Mouse (Mus musculus) WW6 (cell line): ENCODE data around the gene Rad18.
A peak's percentile ranks its signal among the peaks of the same experiment; 100 is the strongest.
"Not testable (repeated sequence)": the region's sequence is repeated elsewhere in the genome, so short reads cannot be mapped to it uniquely, and the experiment has no call there.

Experiments
- DNase-seq: peaks from one replicate; pipeline ENCODE4 v3.0.0-alpha.2; 2013; ENCODE audit warnings: low read depth, low spot score

Rad18 gene

GRCm38 (mm10) chr6:112696056-112696950 is at the start of gene Rad18:
Gene Rad18 (minus strand): TSS chr6:112696686.
- DNase-seq, result peak; percentile 90

GRCm38 (mm10) chr6:112742297-112742696 is 45.8 kb upstream of the Rad18 start:
- DNase-seq, result no peak

- no peak for DNase-seq
Measured at GRCm38 (mm10) chr6:112741766-112742165, 45.3 kb upstream of the Rad18 start.

- DNase-seq, result no peak
Measured at GRCm38 (mm10) chr6:112739635-112740034, 43.1 kb upstream of the Rad18 start.

GRCm38 (mm10) chr6:112738924-112739323 is 42.4 kb upstream of the Rad18 start:
- DNase-seq, result no peak

GRCm38 (mm10) chr6:112736471-112736870 is 40.0 kb upstream of the Rad18 start:
- DNase-seq, result no peak

GRCm38 (mm10) chr6:112735054-112735453 is 38.6 kb upstream of the Rad18 start:
- no peak for DNase-seq

GRCm38 (mm10) chr6:112733942-112734341 is 37.5 kb upstream of the Rad18 start:
- no peak for DNase-seq

GRCm38 (mm10) chr6:112732434-112732833 is 35.9 kb upstream of the Rad18 start:
- no peak for DNase-seq

- no peak for DNase-seq
Measured at GRCm38 (mm10) chr6:112731386-112731785, 34.9 kb upstream of the Rad18 start.

GRCm38 (mm10) chr6:112728760-112729422 is 32.4 kb upstream of the Rad18 start:
- peak; percentile 50 for DNase-seq

- DNase-seq, result no peak
Measured at GRCm38 (mm10) chr6:112725468-112725867, 29.0 kb upstream of the Rad18 start.

GRCm38 (mm10) chr6:112720409-112721080 is 24.1 kb upstream of the Rad18 start:
- DNase-seq, result no peak

- no peak for DNase-seq
Measured at GRCm38 (mm10) chr6:112719983-112720382, 23.5 kb upstream of the Rad18 start.

- no peak for DNase-seq
Measured at GRCm38 (mm10) chr6:112717168-112717567, 20.7 kb upstream of the Rad18 start.

- no peak for DNase-seq
Measured at GRCm38 (mm10) chr6:112713951-112714350, 17.5 kb upstream of the Rad18 start.

GRCm38 (mm10) chr6:112702296-112702695 is 5.8 kb upstream of the Rad18 start:
- not testable (repeated sequence) for DNase-seq

GRCm38 (mm10) chr6:112700392-112700791 is 3.9 kb upstream of the Rad18 start:
- no peak for DNase-seq

- DNase-seq, result no peak
Measured at GRCm38 (mm10) chr6:112699115-112699514, 2.6 kb upstream of the Rad18 start.

- DNase-seq, result no peak
Measured at GRCm38 (mm10) chr6:112694492-112694891, 2.0 kb downstream of the Rad18 start.

GRCm38 (mm10) chr6:112691523-112691922 is 5.0 kb downstream of the Rad18 start:
- no peak for DNase-seq

- DNase-seq, result no peak
Measured at GRCm38 (mm10) chr6:112688033-112688432, 8.5 kb downstream of the Rad18 start.
